Mouse (Mus musculus) MEL (cell line): ENCODE measurements at regions not wholly inside any gene's neighbourhood (a gene's known extent, or its start where the extent isn't known, plus 50 kb on each side); places are given as distances from the start of the nearest gene placed in this dataset.

Experiments used
- DNase-seq: peaks from one replicate; pipeline ENCODE4 v3.0.0; 2011; ENCODE audit warnings: low read depth, low spot score
- H3K27ac ChIP-seq: 2 replicates; pipeline ENCODE4 v1.5.1; 2012; ENCODE audit warnings: low read depth, mild to moderate bottlenecking, control low read depth, low read length, moderate library complexity; ENCODE audit not compliant: control insufficient read depth
- H3K27me3 ChIP-seq, 2 experiments: fragments of 150-350 bp in 1 of 2; sonication (generic) in 1 of 2; 2 replicates each; pipeline ENCODE4 v1.6.1; 2012; ENCODE audit warnings: low read length in 2 of 2, mild to moderate bottlenecking in 2 of 2, improper control_type of control experiment in 1 of 2, moderate library complexity in 1 of 2; ENCODE audit not compliant: insufficient read depth in 2 of 2, control insufficient read depth in 1 of 2
- H3K36me3 ChIP-seq, 2 experiments: 2 replicates each; pipeline ENCODE4 v1.6.1; 2012 to 2014; ENCODE audit warnings: low read length in 2 of 2, improper control_type of control experiment in 1 of 2, inconsistent platforms in 1 of 2, mild to moderate bottlenecking in 1 of 2; ENCODE audit not compliant: insufficient read depth in 2 of 2, control insufficient read depth in 1 of 2
- H3K4me1 ChIP-seq, 2 experiments: fragments of 150-350 bp in 1 of 2; sonication (generic) in 1 of 2; 2 replicates each; pipeline ENCODE4 v1.6.1; 2012; ENCODE audit warnings: low read length in 2 of 2, improper control_type of control experiment in 1 of 2, mild to moderate bottlenecking in 1 of 2; ENCODE audit not compliant: insufficient read depth in 2 of 2, control insufficient read depth in 1 of 2
- H3K4me3 ChIP-seq, 2 experiments: fragments of 150-350 bp in 1 of 2; sonication (generic) in 1 of 2; 2 replicates each; pipeline ENCODE4 v1.5.1; 2012; ENCODE audit warnings: low read depth in 2 of 2, low read length in 2 of 2, mild to moderate bottlenecking in 2 of 2, moderate library complexity in 2 of 2, control low read depth in 1 of 2, improper control_type of control experiment in 1 of 2; ENCODE audit not compliant: control insufficient read depth in 1 of 2, insufficient read depth in 1 of 2
- H3K79me2 ChIP-seq: 2 replicates; pipeline ENCODE4 v1.6.1; 2012; ENCODE audit warnings: mild to moderate bottlenecking, low read length, moderate library complexity; ENCODE audit not compliant: control insufficient read depth, poor library complexity, insufficient read depth
- H3K9ac ChIP-seq: 2 replicates; pipeline ENCODE4 v1.6.1; 2012; ENCODE audit warnings: low read depth, mild to moderate bottlenecking, control low read depth, low read length, moderate library complexity; ENCODE audit not compliant: control insufficient read depth, poor library complexity, severe bottlenecking
- H3K9me3 ChIP-seq: fragments of 150-350 bp; sonication (generic); replicated peaks from 2 replicates; pipeline ENCODE4 v1.6.1; 2012; ENCODE audit warnings: mild to moderate bottlenecking, low read length, improper control_type of control experiment, moderate library complexity; ENCODE audit not compliant: insufficient read depth
- BHLHE40 ChIP-seq: IDR thresholded peaks from 2 replicates; pipeline ENCODE4 v1.6.1; 2012; ENCODE audit warnings: low read depth, mild to moderate bottlenecking, inconsistent platforms, low read length, improper control_type of control experiment, borderline replicate concordance
- CHD1 ChIP-seq: IDR thresholded peaks from 2 replicates; pipeline ENCODE4 v1.6.1; 2012; ENCODE audit warnings: low read depth, mild to moderate bottlenecking, inconsistent platforms, low read length, improper control_type of control experiment
- CTCF ChIP-seq, 3 experiments: IDR thresholded peaks in 2 of 3; conservative IDR thresholded peaks in 1 of 3; 2 replicates each; pipeline ENCODE4 v1.5.1; 2011 to 2012; ENCODE audit warnings: low read length in 3 of 3, low read depth in 2 of 3, mild to moderate bottlenecking in 2 of 3, improper control_type of control experiment in 1 of 3, inconsistent platforms in 1 of 3, mixed read lengths in 1 of 3, moderate library complexity in 1 of 3; ENCODE audit not compliant: control insufficient read depth in 1 of 3, insufficient read depth in 1 of 3, poor library complexity in 1 of 3, severe bottlenecking in 1 of 3
- ELF1 ChIP-seq: IDR thresholded peaks from 2 replicates; pipeline ENCODE4 v1.6.1; 2014; ENCODE audit warnings: low read depth, mild to moderate bottlenecking, inconsistent platforms, low read length, improper control_type of control experiment, moderate library complexity
- EP300 ChIP-seq, 2 experiments: IDR thresholded peaks; 2 replicates each; pipeline ENCODE4 v1.6.1; 2011; ENCODE audit warnings: improper control_type of control experiment in 2 of 2, low read length in 2 of 2, low read depth in 1 of 2, mild to moderate bottlenecking in 1 of 2
- ETS1 ChIP-seq: IDR thresholded peaks from 2 replicates; pipeline ENCODE4 v1.6.1; 2012; ENCODE audit warnings: low read depth, mild to moderate bottlenecking, inconsistent platforms, low read length, improper control_type of control experiment, moderate library complexity
- GATA1 ChIP-seq: IDR thresholded peaks from 2 replicates; pipeline ENCODE4 v1.6.1; 2011; ENCODE audit warnings: low read depth, low read length, improper control_type of control experiment
- HCFC1 ChIP-seq: IDR thresholded peaks from 2 replicates; pipeline ENCODE4 v1.6.1; 2012; ENCODE audit warnings: low read depth, mild to moderate bottlenecking, inconsistent platforms, low read length, improper control_type of control experiment, moderate library complexity
- JUND ChIP-seq: IDR thresholded peaks from 2 replicates; pipeline ENCODE4 v1.6.1; 2011; ENCODE audit warnings: low read depth, mild to moderate bottlenecking, improper control_type of control experiment, low read length
- KAT2A ChIP-seq: conservative IDR thresholded peaks from 2 replicates; pipeline ENCODE4 v1.6.1; 2012; ENCODE audit warnings: low read depth, low read length, improper control_type of control experiment, inconsistent platforms
- MAX ChIP-seq: IDR thresholded peaks from 2 replicates; pipeline ENCODE4 v1.6.1; 2011; ENCODE audit warnings: low read length, improper control_type of control experiment
- MAZ ChIP-seq: IDR thresholded peaks from 2 replicates; pipeline ENCODE4 v1.6.1; 2012; ENCODE audit warnings: low read depth, mild to moderate bottlenecking, inconsistent platforms, low read length, improper control_type of control experiment
- MXI1 ChIP-seq: IDR thresholded peaks from 2 replicates; pipeline ENCODE4 v1.6.1; 2011; ENCODE audit warnings: mild to moderate bottlenecking, low read depth, low read length, improper control_type of control experiment
- MYB ChIP-seq: IDR thresholded peaks from 2 replicates; pipeline ENCODE4 v1.6.1; 2011; ENCODE audit warnings: mild to moderate bottlenecking, low read depth, low read length, improper control_type of control experiment
- MYC ChIP-seq: IDR thresholded peaks from 2 replicates; pipeline ENCODE4 v1.6.1; 2011; ENCODE audit warnings: low read depth, mild to moderate bottlenecking, low read length, improper control_type of control experiment, moderate library complexity
- POLR2A ChIP-seq, 2 experiments: IDR thresholded peaks; 2 replicates each; pipeline ENCODE4 v1.6.1; 2011 to 2012; ENCODE audit warnings: low read length in 2 of 2, mild to moderate bottlenecking in 2 of 2, control low read depth in 1 of 2, improper control_type of control experiment in 1 of 2, low read depth in 1 of 2, moderate library complexity in 1 of 2; ENCODE audit not compliant: control insufficient read depth in 1 of 2, insufficient read depth in 1 of 2, poor library complexity in 1 of 2
- POLR2AphosphoS2 ChIP-seq: IDR thresholded peaks from 2 replicates; pipeline ENCODE4 v1.6.1; 2011; ENCODE audit warnings: low read length, improper control_type of control experiment
- RCOR1 ChIP-seq: IDR thresholded peaks from 2 replicates; pipeline ENCODE4 v1.6.1; 2012; ENCODE audit warnings: low read depth, mild to moderate bottlenecking, inconsistent platforms, low read length, improper control_type of control experiment
- SIN3A ChIP-seq: IDR thresholded peaks from 2 replicates; pipeline ENCODE4 v1.6.1; 2012; ENCODE audit warnings: low read length, improper control_type of control experiment, inconsistent platforms
- SMC3 ChIP-seq: IDR thresholded peaks from 2 replicates; pipeline ENCODE4 v1.6.1; 2011; ENCODE audit warnings: low read depth, low read length, improper control_type of control experiment
- TAL1 ChIP-seq: IDR thresholded peaks from 2 replicates; pipeline ENCODE4 v1.6.1; 2012; ENCODE audit warnings: mild to moderate bottlenecking, inconsistent platforms, low read length, moderate library complexity, mixed read lengths
- TBP ChIP-seq: IDR thresholded peaks from 2 replicates; pipeline ENCODE4 v1.8.0; 2011; ENCODE audit warnings: low read depth, low read length, improper control_type of control experiment
- TCF12 ChIP-seq: IDR thresholded peaks from 2 replicates; pipeline ENCODE4 v1.6.1; 2014; ENCODE audit warnings: low read depth, mild to moderate bottlenecking, inconsistent platforms, low read length, improper control_type of control experiment, moderate library complexity
- UBTF ChIP-seq: IDR thresholded peaks from 2 replicates; pipeline ENCODE4 v1.6.1; 2012; ENCODE audit warnings: low read depth, mild to moderate bottlenecking, inconsistent platforms, low read length, improper control_type of control experiment, moderate library complexity, borderline replicate concordance; ENCODE audit not compliant: insufficient read depth
- USF1 ChIP-seq: IDR thresholded peaks from 2 replicates; pipeline ENCODE4 v1.6.1; 2014; ENCODE audit warnings: low read depth, mild to moderate bottlenecking, inconsistent platforms, low read length, improper control_type of control experiment, moderate library complexity
- ZMIZ1 ChIP-seq: IDR thresholded peaks from 2 replicates; pipeline ENCODE4 v1.6.1; 2012; ENCODE audit warnings: low read depth, mild to moderate bottlenecking, inconsistent platforms, low read length, improper control_type of control experiment, moderate library complexity
- ZNF384 ChIP-seq: IDR thresholded peaks from 2 replicates; pipeline ENCODE4 v1.6.1; 2012; ENCODE audit warnings: low read depth, mild to moderate bottlenecking, inconsistent platforms, low read length, improper control_type of control experiment

- H3K4me1 ChIP-seq, result no peaks in the 10 kb centered on the region
- no peaks in the 10 kb centered on the region for H3K79me2 ChIP-seq
- no peaks in the 10 kb centered on the region for H3K27me3 ChIP-seq
- no peak for DNase-seq
- H3K27ac ChIP-seq, result no peak overlapping the region
- TF ChIP-seq CHD1 (no peak), USF1 (no peak)
- H3K9me3 ChIP-seq, result no peaks in the 10 kb centered on the region
- no peak overlapping the region for H3K4me3 ChIP-seq
- no peaks in the 10 kb centered on the region for H3K36me3 ChIP-seq
- H3K9ac ChIP-seq, result no peak overlapping the region
Measured at GRCm38 (mm10) chr9:11898232-11898631, 993.7 kb upstream of the Cntn5 start.

- 0 out of 2 replicates have a peak, but pooled peaks have one; percentile 52 for TF ChIP-seq MYC
- TF ChIP-seq EP300 (IDR thresholded peaks at IDR 0.05; ENCODE audit: low read depth in 1 of 2, low read length in 2 of 2), result peak; percentile 57 to 59; a peak in 3 of 4 replicates
- no peak for TF ChIP-seq CTCF (IDR thresholded peaks at IDR 0.05 in 2 of 3, conservative IDR thresholded peaks at IDR 0.05 in 1 of 3; ENCODE audit: control insufficient read depth in 1 of 3, insufficient read depth in 1 of 3, low read depth in 2 of 3, low read length in 3 of 3, poor library complexity in 1 of 3, severe bottlenecking in 1 of 3)
- TF ChIP-seq TCF12, result peak; percentile 59; the same call in 1 of the 2 replicates
- TF ChIP-seq HCFC1, result no peak
- TF ChIP-seq MAX, result peak; percentile 59; the same call in 1 of the 2 replicates
- Histone ChIP-seq H3K27me3 (no peaks in the 10 kb centered on the region), H3K79me2 (no peaks in the 10 kb centered on the region), H3K4me1 (no peaks in the 10 kb centered on the region), H3K9me3 (no peaks in the 10 kb centered on the region), H3K36me3 (no peaks in the 10 kb centered on the region), H3K9ac (no peak overlapping the region), H3K4me3 (no peak overlapping the region), H3K27ac (no peak overlapping the region)
- peak; percentile 38 for DNase-seq
Measured at GRCm38 (mm10) chr9:11885784-11886183, 981.2 kb upstream of the Cntn5 start.

- Histone ChIP-seq H3K27me3 (no peaks in the 10 kb centered on the region), H3K9me3 (no peaks in the 10 kb centered on the region), H3K4me1 (peaks cover 3 to 17% of the 10 kb centered on the region in 2 experiments), H3K79me2 (no peaks in the 10 kb centered on the region), H3K4me3 (no peak overlapping the region; a peak in 1 of 4 replicates), H3K36me3 (peaks cover 0 to 12% of the 10 kb centered on the region in 2 experiments; a peak in 2 of 4 replicates), H3K27ac (peak overlapping the region; percentile 85), H3K9ac (peak overlapping the region; percentile 29; the same call in 1 of the 2 replicates)
- DNase-seq, result peak; percentile 78
- TF ChIP-seq BHLHE40 (no peak), ZNF384 (no peak), ELF1 (no peak), USF1 (no peak), TCF12 (peak; percentile 90), SIN3A (peak; percentile 80), GATA1 (peak; percentile 94), TBP (peak; percentile 58), TAL1 (no peak), MAZ (no peak), CTCF (IDR thresholded peaks at IDR 0.05 in 2 of 3, conservative IDR thresholded peaks at IDR 0.05 in 1 of 3; ENCODE audit: control insufficient read depth in 1 of 3, insufficient read depth in 1 of 3, low read depth in 2 of 3, low read length in 3 of 3, poor library complexity in 1 of 3, severe bottlenecking in 1 of 3) (no peak), CHD1 (no peak; the same call in 1 of the 2 replicates), MXI1 (no peak), SMC3 (no peak), JUND (no peak), KAT2A (no peak; the same call in 1 of the 2 replicates), UBTF (no peak), ETS1 (peak; percentile 68; the same call in 1 of the 2 replicates), RCOR1 (peak; percentile 63; the same call in 1 of the 2 replicates), MYB (peak; percentile 81), ZMIZ1 (no peak), POLR2AphosphoS2 (no peak), POLR2A (IDR thresholded peaks at IDR 0.05; ENCODE audit: control insufficient read depth in 1 of 2, insufficient read depth in 1 of 2, low read depth in 1 of 2, low read length in 2 of 2, poor library complexity in 1 of 2) (no peak)
Measured at GRCm38 (mm10) chr9:11872059-11872458, 967.5 kb upstream of the Cntn5 start.
